Mouse (Mus musculus) testis, adult 2 months (tissue): ENCODE data around the gene Vmn1r44. TPM values are rescaled to one million over a fixed set of nuclear protein-coding genes. Genes with fewer than 3 reads are reported as not detected.
"Not testable (repeated sequence)": the region's sequence is repeated elsewhere in the genome, so short reads cannot be mapped to it uniquely, and the experiment has no call there.

ENCODE experiments used
- H3K27ac ChIP-seq: fragments of 200-500 bp; 2 replicates; pipeline ENCODE4 v1.5.1; 2012; ENCODE audit warnings: low read depth, low read length; ENCODE audit not compliant: control insufficient read depth, insufficient read depth
- H3K27me3 ChIP-seq: fragments of 200-500 bp; 2 replicates; pipeline ENCODE4 v1.6.1; 2012; ENCODE audit warnings: mild to moderate bottlenecking, low read length, moderate library complexity; ENCODE audit not compliant: control insufficient read depth, insufficient read depth
- H3K36me3 ChIP-seq: fragments of 200-500 bp; 2 replicates; pipeline ENCODE4 v1.6.1; 2012; ENCODE audit warnings: mild to moderate bottlenecking, low read length; ENCODE audit not compliant: control insufficient read depth, insufficient read depth
- H3K4me1 ChIP-seq: fragments of 200-500 bp; 2 replicates; pipeline ENCODE4 v1.6.1; 2012; ENCODE audit warnings: low read length; ENCODE audit not compliant: control insufficient read depth, insufficient read depth
- H3K4me3 ChIP-seq: fragments of 200-500 bp; 2 replicates; pipeline ENCODE4 v1.5.1; 2012; ENCODE audit warnings: low read depth, mild to moderate bottlenecking, low read length, moderate library complexity, mixed read lengths; ENCODE audit not compliant: control insufficient read depth
- CTCF ChIP-seq: fragments of 200-500 bp; IDR thresholded peaks from 2 replicates; pipeline ENCODE4 v1.5.1; 2012; ENCODE audit warnings: low read depth, mild to moderate bottlenecking, inconsistent platforms, low read length, moderate library complexity; ENCODE audit not compliant: control insufficient read depth, insufficient read depth, insufficient replicate concordance
- POLR2A ChIP-seq: fragments of 200-500 bp; IDR thresholded peaks from 2 replicates; pipeline ENCODE4 v1.6.1; 2012; ENCODE audit warnings: low read depth, mild to moderate bottlenecking, inconsistent platforms, low read length, moderate library complexity; ENCODE audit not compliant: control insufficient read depth
- polyA plus RNA-seq: library from polyadenylated mRNA; depleted of rRNA; stranded (reverse); fragments of >200 nt; gene quantifications from 2 replicates; pipeline ENCODE4 v1.2.3, GENCODE M21; 2012; rRNA removed

The Vmn1r44 gene
- polyA plus RNA-seq, 1 experiment = 0.09 TPM

- no peaks in the 10 kb centered on the region for H3K36me3 ChIP-seq
- H3K27ac ChIP-seq = no peak overlapping the region
- H3K27me3 ChIP-seq = no peaks in the 10 kb centered on the region
- no peak for TF ChIP-seq POLR2A
- TF ChIP-seq CTCF = no peak
- no peaks in the 10 kb centered on the region for H3K4me1 ChIP-seq
- no peak overlapping the region for H3K4me3 ChIP-seq
These were observed 2.6 kb upstream of the Vmn1r44 start for GRCm38 (mm10) chr6:89880867-89881266.

- H3K36me3 ChIP-seq = no peaks in the 10 kb centered on the region
- H3K27me3 ChIP-seq = no peaks in the 10 kb centered on the region
- H3K27ac ChIP-seq = no peak overlapping the region
- no peak overlapping the region for H3K4me3 ChIP-seq
- no peaks in the 10 kb centered on the region for H3K4me1 ChIP-seq
- TF ChIP-seq POLR2A = no peak
- no peak for TF ChIP-seq CTCF
These were observed 352 bp downstream of the Vmn1r44 start for GRCm38 (mm10) chr6:89883812-89884211.

- not testable (repeated sequence) for H3K4me3 ChIP-seq, H3K36me3 ChIP-seq, H3K27me3 ChIP-seq, H3K4me1 ChIP-seq, H3K27ac ChIP-seq
These were observed 57.0 kb downstream of the Vmn1r44 start, which contains the start of gene Vmn1r45 for GRCm38 (mm10) chr6:89940498-89940897. Gene Vmn1r45 (minus strand): TSS chr6:89940598.

GRCm38 (mm10) chr6:89940926-89941325, 57.5 kb downstream of the Vmn1r44 start:
- TF ChIP-seq CTCF (no peak), POLR2A (no peak)
- no peaks in the 10 kb centered on the region for H3K36me3 ChIP-seq
- H3K27me3 ChIP-seq = no peaks in the 10 kb centered on the region
- no peak overlapping the region for H3K27ac ChIP-seq
- no peak overlapping the region for H3K4me3 ChIP-seq
- H3K4me1 ChIP-seq = no peaks in the 10 kb centered on the region

Other genes starting within 250 kb of the Vmn1r44 start
- 199 and 208 TPM in 2 replicates for gene Txnrd3, start 239.7 kb upstream of the Vmn1r44 start, polyA plus RNA-seq
- gene Vmn1r40, start 176.1 kb upstream of the Vmn1r44 start, polyA plus RNA-seq = 0.52 and 1.3 TPM in 2 replicates
- not detected in 2 replicates for gene Vmn1r41, start 142.9 kb upstream of the Vmn1r44 start, polyA plus RNA-seq
- gene Vmn1r42, start 7.2 kb upstream of the Vmn1r44 start, polyA plus RNA-seq = 0.05 and 0.06 TPM in 2 replicates
- gene Vmn1r43, start 7.2 kb upstream of the Vmn1r44 start, polyA plus RNA-seq = 0.93 and 1.2 TPM in 2 replicates
- gene Vmn1r45, start 56.9 kb downstream of the Vmn1r44 start, polyA plus RNA-seq = not detected in 2 replicates
- not detected in 2 replicates for gene Vmn1r46, start 85.7 kb downstream of the Vmn1r44 start, polyA plus RNA-seq
- not detected in 2 replicates for gene Vmn1r47, start 132.5 kb downstream of the Vmn1r44 start, polyA plus RNA-seq
- not detected in 2 replicates for gene Vmn1r48, start 153.2 kb downstream of the Vmn1r44 start, polyA plus RNA-seq
- gene Vmn1r49, start 194.8 kb downstream of the Vmn1r44 start, polyA plus RNA-seq = not detected in 2 replicates
- not detected in 2 replicates for gene Vmn1r50, start 217.8 kb downstream of the Vmn1r44 start, polyA plus RNA-seq
- not detected in 2 replicates for gene Vmn1r51, start 238.9 kb downstream of the Vmn1r44 start, polyA plus RNA-seq